Mouse (Mus musculus) testis, adult 2 months (tissue): Measurements from ENCODE around the gene Arhgef39. TPM values are rescaled to one million over a fixed set of nuclear protein-coding genes. Genes with fewer than 3 reads are reported as not detected.

ENCODE experiments used
- H3K27ac ChIP-seq: fragments of 200-500 bp; 2 replicates; pipeline ENCODE4 v1.5.1; 2012; ENCODE audit warnings: low read depth, low read length; ENCODE audit not compliant: control insufficient read depth, insufficient read depth
- H3K27me3 ChIP-seq: fragments of 200-500 bp; 2 replicates; pipeline ENCODE4 v1.6.1; 2012; ENCODE audit warnings: mild to moderate bottlenecking, low read length, moderate library complexity; ENCODE audit not compliant: control insufficient read depth, insufficient read depth
- H3K36me3 ChIP-seq: fragments of 200-500 bp; 2 replicates; pipeline ENCODE4 v1.6.1; 2012; ENCODE audit warnings: mild to moderate bottlenecking, low read length; ENCODE audit not compliant: control insufficient read depth, insufficient read depth
- H3K4me1 ChIP-seq: fragments of 200-500 bp; 2 replicates; pipeline ENCODE4 v1.6.1; 2012; ENCODE audit warnings: low read length; ENCODE audit not compliant: control insufficient read depth, insufficient read depth
- H3K4me3 ChIP-seq: fragments of 200-500 bp; 2 replicates; pipeline ENCODE4 v1.5.1; 2012; ENCODE audit warnings: low read depth, mild to moderate bottlenecking, low read length, moderate library complexity, mixed read lengths; ENCODE audit not compliant: control insufficient read depth
- CTCF ChIP-seq: fragments of 200-500 bp; IDR thresholded peaks from 2 replicates; pipeline ENCODE4 v1.5.1; 2012; ENCODE audit warnings: low read depth, mild to moderate bottlenecking, inconsistent platforms, low read length, moderate library complexity; ENCODE audit not compliant: control insufficient read depth, insufficient read depth, insufficient replicate concordance
- POLR2A ChIP-seq: fragments of 200-500 bp; IDR thresholded peaks from 2 replicates; pipeline ENCODE4 v1.6.1; 2012; ENCODE audit warnings: low read depth, mild to moderate bottlenecking, inconsistent platforms, low read length, moderate library complexity; ENCODE audit not compliant: control insufficient read depth
- polyA plus RNA-seq: library from polyadenylated mRNA; depleted of rRNA; stranded (reverse); fragments of >200 nt; gene quantifications from 2 replicates; pipeline ENCODE4 v1.2.3, GENCODE M21; 2012

Arhgef39 gene
- polyA plus RNA-seq, 1 experiment = 26.6 TPM

DNA sequence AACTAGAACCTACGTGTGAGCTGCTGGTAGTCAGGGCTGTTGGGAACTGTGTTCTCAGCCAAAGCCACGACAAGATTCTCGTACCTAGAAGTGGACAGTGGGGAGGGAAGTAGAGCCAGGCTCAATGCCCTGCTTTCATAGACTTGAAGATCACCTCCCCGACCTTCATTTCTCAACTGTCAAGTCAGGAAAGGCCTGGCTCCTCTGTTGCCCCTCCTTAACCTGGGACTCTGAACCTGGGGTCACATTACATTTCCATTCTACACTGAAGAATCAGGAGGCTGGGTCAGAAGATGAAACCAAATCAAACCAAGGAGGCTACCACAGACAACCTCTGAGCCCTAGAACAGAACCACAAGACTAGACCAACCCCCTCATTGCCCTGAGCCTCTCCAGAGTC is 1.5 kb downstream of the Arhgef39 start:
- H3K27ac ChIP-seq = no peak overlapping the region
- H3K4me3 ChIP-seq = peak overlapping the region; percentile 95
- no peaks in the 10 kb centered on the region; the same call in 1 of the 2 replicates for H3K36me3 ChIP-seq
- H3K4me1 ChIP-seq = peaks cover 35% of the 10 kb centered on the region
- no peaks in the 10 kb centered on the region for H3K27me3 ChIP-seq
- no peak for TF ChIP-seq POLR2A

DNA sequence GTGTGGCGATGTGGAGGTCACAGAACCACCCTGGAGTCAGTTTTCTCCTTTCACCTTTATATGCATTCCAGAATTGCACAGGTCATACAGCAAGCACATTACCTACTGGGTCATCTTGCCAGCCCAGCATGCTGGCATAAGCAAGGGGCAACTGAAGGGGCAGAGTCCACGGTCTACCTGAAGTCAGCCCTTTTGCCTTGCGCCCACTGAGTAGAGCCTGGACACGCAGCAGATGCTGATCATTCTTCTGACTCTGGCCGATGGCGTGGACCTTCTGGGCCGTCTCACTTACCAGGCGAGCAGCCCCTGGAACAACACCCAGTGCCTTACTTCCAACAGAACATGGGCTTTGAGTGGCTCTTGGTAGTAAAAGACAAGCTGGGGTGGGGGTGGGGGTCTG is 2.1 kb downstream of the Arhgef39 start:
- H3K4me1 ChIP-seq = peaks cover 37% of the 10 kb centered on the region
- H3K27me3 ChIP-seq = no peaks in the 10 kb centered on the region
- TF ChIP-seq POLR2A (no peak), CTCF (no peak)
- H3K27ac ChIP-seq = no peak overlapping the region
- H3K36me3 ChIP-seq = no peaks in the 10 kb centered on the region; the same call in 1 of the 2 replicates
- H3K4me3 ChIP-seq = no peak overlapping the region

DNA sequence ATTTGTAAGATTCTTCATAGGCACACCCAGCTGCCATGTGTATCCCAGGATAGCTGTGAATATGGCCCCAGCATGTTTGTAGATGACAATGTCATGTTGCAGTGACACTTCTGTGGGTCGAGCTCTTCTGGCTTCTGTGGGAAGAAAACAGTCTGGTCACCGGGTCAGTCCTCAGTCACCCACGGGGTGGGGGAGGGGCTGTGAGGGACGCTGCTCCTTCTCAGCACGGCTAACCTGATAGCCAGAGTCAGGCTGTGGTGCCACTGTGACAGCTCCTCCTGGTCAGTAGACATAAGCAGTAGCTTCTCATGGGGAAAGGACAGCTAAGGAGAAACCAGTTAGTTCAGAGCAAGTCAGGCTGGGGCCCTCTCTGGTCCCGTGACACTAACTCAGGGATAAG is 2.9 kb downstream of the Arhgef39 start:
- Histone ChIP-seq H3K4me1 (peaks cover 34% of the 10 kb centered on the region), H3K4me3 (no peak overlapping the region), H3K36me3 (no peaks in the 10 kb centered on the region; the same call in 1 of the 2 replicates), H3K27me3 (no peaks in the 10 kb centered on the region), H3K27ac (no peak overlapping the region)
- TF ChIP-seq POLR2A = no peak
- TF ChIP-seq CTCF = no peak

DNA sequence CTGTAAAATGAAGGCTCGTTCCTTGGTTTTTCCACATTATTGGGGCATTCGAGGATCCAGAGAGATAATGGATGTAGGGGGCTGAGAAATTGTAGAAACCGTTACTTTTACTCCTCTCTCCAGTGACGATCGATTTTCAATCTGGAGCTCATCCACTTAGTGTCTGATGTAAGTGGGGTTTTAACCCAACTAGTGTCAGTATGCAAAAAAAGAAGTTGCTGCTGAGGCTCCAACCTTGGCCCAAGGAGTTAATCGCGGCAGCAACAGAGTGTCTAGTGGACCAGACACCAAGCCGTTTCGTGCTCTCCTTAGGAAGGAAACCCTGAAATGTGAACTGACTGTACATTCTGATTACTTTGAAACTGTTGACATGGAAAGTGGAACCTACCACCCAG is 5.7 kb downstream of the Arhgef39 start:
- Histone ChIP-seq H3K4me1 (peaks cover 21% of the 10 kb centered on the region), H3K27me3 (no peaks in the 10 kb centered on the region), H3K36me3 (no peaks in the 10 kb centered on the region; the same call in 1 of the 2 replicates), H3K27ac (peak overlapping the region; percentile 24), H3K4me3 (peak overlapping the region; percentile 85)
- TF ChIP-seq CTCF = no peak
- TF ChIP-seq POLR2A = no peak

DNA sequence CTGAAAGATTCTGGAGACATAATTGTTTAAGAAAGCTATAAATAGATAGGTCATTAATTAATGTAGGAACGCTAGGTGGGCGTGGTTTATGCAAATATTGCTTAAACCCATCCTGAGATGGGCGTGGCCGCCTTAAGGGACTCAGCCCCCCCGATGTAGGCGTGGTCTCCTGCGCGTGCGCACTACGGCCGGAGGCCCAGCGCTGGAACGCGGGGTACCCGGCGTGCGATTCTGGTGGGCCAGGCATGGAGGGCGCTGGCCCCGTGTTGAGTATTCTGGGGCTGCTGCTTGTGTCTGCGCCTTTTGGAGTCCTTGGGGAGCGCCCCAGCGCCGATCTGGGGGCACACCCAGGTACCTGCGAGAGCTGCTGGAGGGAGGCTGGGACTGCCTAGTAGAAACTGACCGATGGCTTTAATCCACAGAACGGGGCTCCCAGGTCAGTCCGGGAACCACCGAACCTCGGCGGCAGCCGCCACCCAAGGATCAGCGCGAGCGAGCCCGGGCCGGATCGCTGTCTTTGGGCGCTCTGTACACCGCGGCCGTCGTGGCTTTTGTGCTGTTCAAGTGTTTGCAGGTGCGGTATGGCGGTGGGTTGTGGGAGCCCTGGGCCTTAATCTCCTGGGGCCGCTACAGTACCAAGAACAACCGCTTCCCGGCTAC is 6.2 kb downstream of the Arhgef39 start:
- Histone ChIP-seq H3K36me3 (no peaks in the 10 kb centered on the region), H3K4me3 (peak overlapping the region; percentile 85), H3K27me3 (no peaks in the 10 kb centered on the region), H3K4me1 (peaks cover 16% of the 10 kb centered on the region), H3K27ac (peak overlapping the region; percentile 24)
- peak; percentile 34; the same call in 1 of the 2 replicates for TF ChIP-seq POLR2A
- TF ChIP-seq CTCF = no peak

DNA sequence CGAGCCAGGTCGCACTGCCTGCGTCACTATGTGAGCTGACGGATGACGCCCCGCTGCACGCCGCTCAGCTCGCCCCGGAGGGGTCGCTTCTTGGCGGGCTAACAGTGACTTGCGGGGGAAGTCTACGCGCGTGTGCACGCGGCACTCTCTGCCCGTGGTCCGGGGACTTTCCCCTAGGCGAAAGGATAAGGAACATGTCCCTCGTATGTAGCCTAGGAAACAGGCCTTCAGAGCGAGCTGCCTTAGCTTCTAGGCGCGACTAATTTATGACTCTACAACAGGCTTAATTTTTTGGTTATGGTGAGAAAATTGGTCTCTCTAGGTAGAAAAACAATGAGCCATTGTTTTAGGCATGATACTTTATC is 6.7 kb downstream of the Arhgef39 start, which contains the start of gene Ccdc107:
Gene Ccdc107 (plus strand): TSS at position 80 of the 365 bp plus-strand sequence.
- H3K27ac ChIP-seq = peak within 1 kb of the TSS; percentile 24
- peaks cover 11% of the 10 kb centered on the region for H3K4me1 ChIP-seq
- H3K36me3 ChIP-seq = no peaks in the 10 kb centered on the region
- peak within 1 kb of the TSS; percentile 85 for H3K4me3 ChIP-seq
- peak; percentile 31; the same call in 1 of the 2 replicates for TF ChIP-seq POLR2A
- no peak for TF ChIP-seq CTCF
- no peaks in the 10 kb centered on the region for H3K27me3 ChIP-seq

DNA sequence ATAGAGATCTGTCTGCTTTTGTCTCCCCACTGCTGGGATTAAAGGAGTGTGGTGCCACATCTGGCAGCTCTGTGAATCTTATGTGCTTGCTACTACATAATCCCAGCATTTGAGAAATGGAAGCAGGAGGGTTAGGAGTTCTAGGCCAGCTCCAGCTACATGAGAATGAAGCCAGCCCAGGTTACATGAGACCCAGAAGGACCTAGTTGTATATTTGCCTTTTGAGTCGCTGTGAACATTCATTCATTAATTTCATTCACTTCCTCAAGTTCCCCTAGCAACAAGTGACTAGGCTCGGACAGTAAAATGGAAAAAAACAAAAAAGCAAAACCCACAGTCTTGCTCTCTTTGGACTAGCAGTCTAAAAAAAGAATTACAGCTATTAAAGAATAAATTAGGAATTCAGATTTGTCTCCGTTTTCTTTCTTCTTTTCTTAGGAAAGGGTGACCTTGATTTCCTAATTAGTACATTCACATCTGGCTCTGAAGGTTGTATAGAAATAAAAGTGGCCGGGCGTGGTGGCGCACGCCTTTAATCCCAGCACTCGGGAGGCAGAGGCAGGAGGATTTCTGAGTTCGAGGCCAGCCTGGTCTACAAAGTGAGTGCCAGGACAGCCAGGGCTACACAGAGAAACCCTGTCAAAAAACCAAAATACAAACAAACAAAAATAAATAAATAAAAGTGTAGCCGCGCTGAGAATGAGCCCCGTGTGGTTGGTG is 7.2 kb downstream of the Arhgef39 start:
- H3K27ac ChIP-seq = peak overlapping the region; percentile 23; the same call in 1 of the 2 replicates
- peaks cover 6% of the 10 kb centered on the region; the same call in 1 of the 2 replicates for H3K4me1 ChIP-seq
- no peaks in the 10 kb centered on the region for H3K36me3 ChIP-seq
- H3K4me3 ChIP-seq = peak overlapping the region; percentile 77
- H3K27me3 ChIP-seq = no peaks in the 10 kb centered on the region
- TF ChIP-seq POLR2A = no peak
- TF ChIP-seq CTCF = no peak
